Mouse (Mus musculus): ENCODE measurements at regions not wholly inside any gene's neighbourhood (a gene's known extent, or its start where the extent isn't known, plus 50 kb on each side); places are given as distances from the start of the nearest gene placed in this dataset.

- Histone ChIP-seq H3K79me2 (ENCODE audit: control insufficient read depth, insufficient read depth) (no peaks in the 10 kb centered on the region), H3K36me3 (ENCODE audit: control insufficient read depth, insufficient read depth) (no peaks in the 10 kb centered on the region), H3ac (ENCODE audit: control insufficient read depth, insufficient read length) (no peak overlapping the region), H3K4me2 (ENCODE audit: low read depth) (no peak overlapping the region), H3K4me3 (no peak overlapping the region), H3K27me3 (ENCODE audit: control insufficient read depth, insufficient read depth, insufficient read length) (no peaks in the 10 kb centered on the region)
- TF ChIP-seq TCF12 (IDR thresholded peaks at IDR 0.05; ENCODE audit: insufficient read depth, poor library complexity, severe bottlenecking) (no peak), SRF (IDR thresholded peaks at IDR 0.05; ENCODE audit: control insufficient read depth, insufficient read length, low read depth) (no peak), POLR2A (IDR thresholded peaks at IDR 0.05; ENCODE audit: insufficient read length, low read depth) (no peak), MYOD1 (IDR thresholded peaks at IDR 0.05; ENCODE audit: control insufficient read depth in 1 of 3, insufficient read length in 2 of 3, low read depth in 2 of 3) (no peak), MYOG (IDR thresholded peaks at IDR 0.05; ENCODE audit: control insufficient read depth in 1 of 3, insufficient read depth in 1 of 3, insufficient read length in 2 of 3, low read depth in 2 of 3) (no peak), REST (IDR thresholded peaks at IDR 0.05; ENCODE audit: insufficient read depth, insufficient read length) (no peak), POLR2AphosphoS2 (IDR thresholded peaks at IDR 0.05; ENCODE audit: insufficient read length, low read depth) (no peak), CEBPB (IDR thresholded peaks at IDR 0.05; ENCODE audit: insufficient read depth, poor library complexity, severe bottlenecking) (no peak), MAX (IDR thresholded peaks at IDR 0.05; ENCODE audit: low read depth) (no peak), USF1 (IDR thresholded peaks at IDR 0.05; ENCODE audit: low read depth) (no peak), TCF3 (IDR thresholded peaks at IDR 0.05; ENCODE audit: insufficient read length, low read depth) (no peak), E2F4 (IDR thresholded peaks at IDR 0.05; ENCODE audit: insufficient read depth) (no peak)
Observed at GRCm38 (mm10) chr12:51294971-51295477, 52.8 kb upstream of the G2e3 start.

- Histone ChIP-seq H3K79me2 (ENCODE audit: control insufficient read depth, insufficient read depth) (no peaks in the 10 kb centered on the region), H3K4me2 (ENCODE audit: low read depth) (no peak overlapping the region), H3ac (ENCODE audit: control insufficient read depth, insufficient read length) (no peak overlapping the region), H3K4me3 (no peak overlapping the region), H3K27me3 (ENCODE audit: control insufficient read depth, insufficient read depth, insufficient read length) (no peaks in the 10 kb centered on the region), H3K36me3 (ENCODE audit: control insufficient read depth, insufficient read depth) (no peaks in the 10 kb centered on the region)
- TF ChIP-seq USF1 (IDR thresholded peaks at IDR 0.05; ENCODE audit: low read depth) (no peak), TCF3 (IDR thresholded peaks at IDR 0.05; ENCODE audit: insufficient read length, low read depth) (no peak), MAX (IDR thresholded peaks at IDR 0.05; ENCODE audit: low read depth) (no peak), POLR2A (IDR thresholded peaks at IDR 0.05; ENCODE audit: insufficient read length, low read depth) (no peak), MYOG (IDR thresholded peaks at IDR 0.05; ENCODE audit: control insufficient read depth in 1 of 3, insufficient read depth in 1 of 3, insufficient read length in 2 of 3, low read depth in 2 of 3) (no peak), POLR2AphosphoS2 (IDR thresholded peaks at IDR 0.05; ENCODE audit: insufficient read length, low read depth) (no peak), CEBPB (IDR thresholded peaks at IDR 0.05; ENCODE audit: insufficient read depth, poor library complexity, severe bottlenecking) (no peak), MYOD1 (IDR thresholded peaks at IDR 0.05; ENCODE audit: control insufficient read depth in 1 of 3, insufficient read length in 2 of 3, low read depth in 2 of 3) (no peak), TCF12 (IDR thresholded peaks at IDR 0.05; ENCODE audit: insufficient read depth, poor library complexity, severe bottlenecking) (no peak), SRF (IDR thresholded peaks at IDR 0.05; ENCODE audit: control insufficient read depth, insufficient read length, low read depth) (no peak), E2F4 (IDR thresholded peaks at IDR 0.05; ENCODE audit: insufficient read depth) (no peak), REST (IDR thresholded peaks at IDR 0.05; ENCODE audit: insufficient read depth, insufficient read length) (no peak)
Observed at GRCm38 (mm10) chr12:51278358-51278757, 69.5 kb upstream of the G2e3 start.

GRCm38 (mm10) chr12:51275818-51276538 lies 71.9 kb upstream of the G2e3 start:
- H3K79me2 ChIP-seq (ENCODE audit: control insufficient read depth, insufficient read depth): no peaks in the 10 kb centered on the region
- no peaks in the 10 kb centered on the region for H3K27me3 ChIP-seq (ENCODE audit: control insufficient read depth, insufficient read depth, insufficient read length)
- H3K4me3 ChIP-seq: no peak overlapping the region
- no peaks in the 10 kb centered on the region for H3K36me3 ChIP-seq (ENCODE audit: control insufficient read depth, insufficient read depth)
- H3ac ChIP-seq (ENCODE audit: control insufficient read depth, insufficient read length): no peak overlapping the region
- TF ChIP-seq TCF3 (IDR thresholded peaks at IDR 0.05; ENCODE audit: insufficient read length, low read depth) (no peak), POLR2A (IDR thresholded peaks at IDR 0.05; ENCODE audit: insufficient read length, low read depth) (no peak), E2F4 (IDR thresholded peaks at IDR 0.05; ENCODE audit: insufficient read depth) (no peak), MYOG (IDR thresholded peaks at IDR 0.05; ENCODE audit: control insufficient read depth in 1 of 3, insufficient read depth in 1 of 3, insufficient read length in 2 of 3, low read depth in 2 of 3) (no peak), CEBPB (IDR thresholded peaks at IDR 0.05; ENCODE audit: insufficient read depth, poor library complexity, severe bottlenecking) (no peak), TCF12 (IDR thresholded peaks at IDR 0.05; ENCODE audit: insufficient read depth, poor library complexity, severe bottlenecking) (no peak), MAX (IDR thresholded peaks at IDR 0.05; ENCODE audit: low read depth) (no peak), REST (IDR thresholded peaks at IDR 0.05; ENCODE audit: insufficient read depth, insufficient read length) (no peak), MYOD1 (IDR thresholded peaks at IDR 0.05; ENCODE audit: control insufficient read depth in 1 of 3, insufficient read length in 2 of 3, low read depth in 2 of 3) (no peak), USF1 (IDR thresholded peaks at IDR 0.05; ENCODE audit: low read depth) (no peak), POLR2AphosphoS2 (IDR thresholded peaks at IDR 0.05; ENCODE audit: insufficient read length, low read depth) (no peak), SRF (IDR thresholded peaks at IDR 0.05; ENCODE audit: control insufficient read depth, insufficient read length, low read depth) (no peak)
- H3K4me2 ChIP-seq (ENCODE audit: low read depth): no peak overlapping the region

- Histone ChIP-seq H3K79me2 (ENCODE audit: control insufficient read depth, insufficient read depth) (no peaks in the 10 kb centered on the region), H3ac (ENCODE audit: control insufficient read depth, insufficient read length) (no peak overlapping the region), H3K4me3 (no peak overlapping the region), H3K4me2 (ENCODE audit: low read depth) (no peak overlapping the region), H3K36me3 (ENCODE audit: control insufficient read depth, insufficient read depth) (no peaks in the 10 kb centered on the region), H3K27me3 (ENCODE audit: control insufficient read depth, insufficient read depth, insufficient read length) (no peaks in the 10 kb centered on the region)
- TF ChIP-seq TCF12 (IDR thresholded peaks at IDR 0.05; ENCODE audit: insufficient read depth, poor library complexity, severe bottlenecking): no peak
- no peak for TF ChIP-seq POLR2A (IDR thresholded peaks at IDR 0.05; ENCODE audit: insufficient read length, low read depth)
- no peak for TF ChIP-seq E2F4 (IDR thresholded peaks at IDR 0.05; ENCODE audit: insufficient read depth)
- no peak for TF ChIP-seq USF1 (IDR thresholded peaks at IDR 0.05; ENCODE audit: low read depth)
- no peak for TF ChIP-seq REST (IDR thresholded peaks at IDR 0.05; ENCODE audit: insufficient read depth, insufficient read length)
- TF ChIP-seq POLR2AphosphoS2 (IDR thresholded peaks at IDR 0.05; ENCODE audit: insufficient read length, low read depth): no peak
- no peak for TF ChIP-seq MAX (IDR thresholded peaks at IDR 0.05; ENCODE audit: low read depth)
- TF ChIP-seq MYOG (IDR thresholded peaks at IDR 0.05; ENCODE audit: control insufficient read depth in 1 of 3, insufficient read depth in 1 of 3, insufficient read length in 2 of 3, low read depth in 2 of 3): no peak
- no peak for TF ChIP-seq MYOD1 (IDR thresholded peaks at IDR 0.05; ENCODE audit: control insufficient read depth in 1 of 3, insufficient read length in 2 of 3, low read depth in 2 of 3)
- TF ChIP-seq SRF (IDR thresholded peaks at IDR 0.05; ENCODE audit: control insufficient read depth, insufficient read length, low read depth): no peak
- no peak for TF ChIP-seq CEBPB (IDR thresholded peaks at IDR 0.05; ENCODE audit: insufficient read depth, poor library complexity, severe bottlenecking)
- no peak for TF ChIP-seq TCF3 (IDR thresholded peaks at IDR 0.05; ENCODE audit: insufficient read length, low read depth)
Observed at GRCm38 (mm10) chr12:51273486-51273885, 74.4 kb upstream of the G2e3 start.

Measured in myocyte (in vitro differentiated cells).